Mouse (Mus musculus): Measurements from ENCODE around the gene Mrpl32. TPM values are rescaled to one million over a fixed set of nuclear protein-coding genes. Genes with fewer than 3 reads are reported as not detected.
A peak's percentile ranks its signal among the peaks of the same experiment; 100 is the strongest.

The Mrpl32 gene
- total RNA-seq (2021): 10 to 100 TPM; 28.7 to 29.3 TPM
- long read RNA-seq, experiment 1, transcript Mrpl32-202 (3 exons, 3,013 nt): major isoform, 22 of 28 reads
- long read RNA-seq, experiment 1, partial matches to known transcripts: 6 of 28 reads
- long read RNA-seq, experiment 1, other reads (novel, unspliced or antisense): 0 of 28 reads
- long read RNA-seq, experiment 2, transcript Mrpl32-202 (3 exons, 3,013 nt): major isoform, 24 of 30 reads
- long read RNA-seq, experiment 2, partial matches to known transcripts: 0 of 30 reads
- long read RNA-seq, experiment 2, other reads (novel, unspliced or antisense): 3 of 30 reads

DNA sequence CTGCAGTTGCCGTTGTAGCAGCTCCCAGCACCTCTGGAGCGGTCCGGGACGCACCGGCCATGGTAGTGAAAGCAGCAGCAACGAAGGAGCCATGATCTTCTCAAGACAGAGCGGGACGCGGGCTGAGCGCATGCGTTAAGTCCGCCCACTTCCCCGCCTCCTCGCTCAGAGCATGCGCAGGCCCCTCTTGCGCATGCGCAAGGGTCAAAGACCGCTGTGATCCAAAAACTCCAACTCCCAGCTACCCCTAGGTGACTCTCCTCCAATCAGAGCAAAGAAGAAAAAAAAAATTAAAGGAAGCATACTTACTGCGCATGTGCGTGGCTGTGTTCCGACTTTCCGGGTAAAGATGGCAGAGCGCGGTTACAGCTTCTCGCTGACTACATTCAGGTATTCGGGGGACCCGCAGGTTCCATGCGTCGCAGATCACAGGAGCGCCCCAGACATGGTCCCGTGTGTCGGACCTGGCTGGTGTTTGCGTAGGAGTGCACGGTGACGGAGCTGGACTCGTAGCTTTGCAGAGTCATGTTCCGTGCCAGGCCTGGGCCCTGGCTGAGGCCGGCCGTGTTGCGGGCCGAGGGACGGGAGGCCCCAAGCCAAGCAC lies at the start of gene Mrpl32, which contains the start of gene Psma2:
Mrpl32 (minus strand) TSS at position 240 of the 604 bp plus-strand sequence.
Psma2 (plus strand) TSS at position 315 of the 604 bp plus-strand sequence.
- DNase-seq (ENCODE audit: low spot score in 2 of 2): peak; percentile 96 to 97

DNA sequence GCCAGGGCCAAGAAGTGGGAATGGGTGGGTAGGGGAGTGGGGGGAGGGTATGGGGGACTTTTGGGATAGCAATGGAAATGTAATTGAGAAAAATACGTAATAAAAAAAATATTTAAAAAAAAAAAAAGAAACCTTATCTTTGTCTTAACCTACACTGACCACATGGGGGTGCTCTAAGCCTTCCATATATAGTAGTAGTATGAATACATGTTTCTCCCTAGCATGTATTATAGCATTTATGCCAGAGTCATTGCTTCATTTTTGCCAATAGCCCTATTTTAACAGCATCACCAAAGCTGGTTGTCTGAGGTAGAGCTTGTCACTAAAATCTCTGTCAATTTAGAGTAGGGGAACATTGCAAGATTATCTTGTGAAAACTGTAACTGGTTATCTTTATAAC lies 36.3 kb upstream of the Mrpl32 start:
- DNase-seq (ENCODE audit: low spot score in 2 of 2): peak in 1 of 2 experiments; percentile 25

DNA sequence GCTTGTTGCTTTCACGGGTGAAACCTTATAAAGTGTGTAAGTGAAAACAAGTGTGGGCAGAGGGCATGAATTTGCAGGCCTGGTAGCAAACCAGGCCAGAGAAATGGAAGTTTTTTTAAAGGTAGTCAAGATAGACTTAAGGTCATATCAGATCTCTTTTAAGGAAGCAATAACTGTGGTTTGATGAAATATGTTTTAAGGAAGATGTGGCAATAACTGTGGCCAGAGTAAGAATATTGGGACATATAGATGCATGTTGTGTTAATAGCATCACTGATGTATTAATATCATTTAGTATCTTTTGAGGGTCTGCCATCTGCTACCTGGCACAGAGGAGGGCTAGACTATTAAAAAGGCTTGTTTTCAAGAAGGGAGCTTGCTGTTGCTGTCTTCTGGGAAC lies 27.0 kb upstream of the Mrpl32 start:
- DNase-seq (ENCODE audit: low spot score in 2 of 2): no peak

DNA sequence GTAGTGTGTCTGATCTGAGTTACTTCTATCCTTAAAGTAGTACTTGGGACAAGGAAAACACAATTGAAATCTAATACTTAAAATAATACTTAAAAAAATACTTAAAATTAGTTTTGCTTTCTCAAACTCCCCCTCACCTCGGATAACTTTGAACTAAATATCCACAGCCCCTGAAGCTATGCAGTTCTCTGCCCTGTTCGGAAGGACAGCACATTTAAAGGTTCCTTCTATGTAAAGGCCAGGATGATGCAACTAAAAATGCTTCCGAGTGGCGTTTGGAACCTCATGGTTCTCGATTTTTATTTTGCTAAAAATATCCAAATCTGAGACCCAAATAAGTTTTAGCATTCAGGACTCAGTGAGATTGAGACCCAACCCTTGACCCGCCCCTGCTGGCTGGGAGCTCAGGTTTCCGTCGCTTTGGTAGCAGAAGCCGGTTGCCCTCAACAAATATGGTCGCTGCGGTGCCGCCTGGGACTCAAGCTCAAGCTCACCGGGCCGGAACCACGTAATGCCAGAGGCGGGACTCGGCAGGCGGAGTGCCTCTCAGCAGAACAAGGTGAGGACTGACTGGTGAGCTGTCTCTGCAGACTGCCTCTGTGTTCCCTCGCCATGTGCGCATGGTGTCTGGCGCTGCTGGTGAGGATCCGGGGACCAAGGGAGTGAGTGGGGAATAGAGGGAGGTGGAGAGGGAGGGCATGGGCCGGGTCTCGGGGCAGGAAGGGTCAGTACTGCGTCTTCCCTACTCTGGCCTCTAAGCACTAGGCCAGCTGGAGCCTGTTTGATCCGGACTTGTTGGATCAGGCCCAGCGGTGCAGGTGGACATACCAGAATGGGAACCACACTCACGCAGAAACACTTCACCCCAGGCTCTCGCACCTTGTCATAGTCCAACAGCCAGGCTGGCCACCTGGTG lies 17.0 kb upstream of the Mrpl32 start, which contains the start of gene AW209491:
AW209491 (plus strand) TSS at position 429 of the 916 bp plus-strand sequence.
- DNase-seq (ENCODE audit: low spot score in 2 of 2): peak; percentile 97

DNA sequence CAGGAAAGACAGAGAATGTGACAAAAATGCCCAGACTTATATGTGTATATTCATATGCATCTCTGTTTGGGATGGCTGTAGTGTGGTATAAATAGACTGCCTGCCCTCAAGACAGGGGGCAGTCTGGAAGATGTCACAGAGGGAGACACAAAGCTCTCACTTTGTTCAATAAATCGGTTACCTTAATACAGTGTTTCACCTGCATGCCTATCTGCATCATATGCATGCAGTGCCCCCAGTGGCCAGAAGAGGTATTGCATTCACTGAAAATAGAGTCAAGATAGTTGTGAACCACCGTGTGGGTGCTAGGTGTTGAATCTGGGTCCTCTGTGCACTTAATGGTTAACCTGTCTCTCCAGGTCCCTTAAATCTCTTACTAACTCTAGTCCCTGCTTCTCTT lies 5.8 kb upstream of the Mrpl32 start:
- DNase-seq (ENCODE audit: low spot score in 2 of 2): peak; percentile 56 to 77

DNA sequence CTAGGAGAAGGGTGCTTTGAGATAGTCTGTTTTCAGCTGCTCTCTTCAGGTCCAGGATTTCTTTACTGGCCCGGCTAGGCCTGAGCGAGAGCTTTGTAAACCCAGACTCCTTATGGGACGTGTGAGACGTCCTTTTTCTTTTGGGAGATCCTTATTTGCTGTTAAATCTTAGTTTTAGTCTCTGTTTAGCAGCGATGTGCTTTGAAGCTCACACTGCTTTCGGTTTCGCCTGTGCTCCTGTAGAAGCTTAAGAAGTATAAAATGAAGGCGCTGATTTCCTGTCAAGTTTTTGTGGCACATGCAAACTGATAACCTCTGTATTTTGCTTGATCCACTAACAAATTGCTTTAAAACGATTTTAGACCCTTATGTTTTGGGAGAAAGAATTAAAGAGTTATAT lies 588 bp upstream of the Mrpl32 start:
- no peak for DNase-seq (ENCODE audit: low spot score in 2 of 2)

DNA sequence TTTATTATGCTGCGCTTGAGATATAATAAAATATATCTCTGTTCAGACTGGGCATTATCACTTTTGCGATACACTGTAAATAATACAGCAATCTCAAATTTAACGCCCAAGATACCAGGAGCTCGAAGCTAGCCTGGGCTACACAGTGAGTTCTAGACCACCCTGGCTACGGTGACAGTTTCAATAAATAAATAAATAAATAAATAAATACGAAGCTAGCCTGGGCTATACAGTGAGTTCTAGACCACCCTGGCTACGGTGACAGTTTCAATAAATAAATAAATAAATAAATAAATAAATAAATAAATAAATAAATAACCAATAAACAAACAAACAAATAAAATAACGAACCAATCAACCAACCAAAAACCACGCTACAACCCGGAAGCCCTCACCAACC lies 502 bp downstream of the Mrpl32 start:
- no peak for DNase-seq (ENCODE audit: low spot score in 2 of 2)

DNA sequence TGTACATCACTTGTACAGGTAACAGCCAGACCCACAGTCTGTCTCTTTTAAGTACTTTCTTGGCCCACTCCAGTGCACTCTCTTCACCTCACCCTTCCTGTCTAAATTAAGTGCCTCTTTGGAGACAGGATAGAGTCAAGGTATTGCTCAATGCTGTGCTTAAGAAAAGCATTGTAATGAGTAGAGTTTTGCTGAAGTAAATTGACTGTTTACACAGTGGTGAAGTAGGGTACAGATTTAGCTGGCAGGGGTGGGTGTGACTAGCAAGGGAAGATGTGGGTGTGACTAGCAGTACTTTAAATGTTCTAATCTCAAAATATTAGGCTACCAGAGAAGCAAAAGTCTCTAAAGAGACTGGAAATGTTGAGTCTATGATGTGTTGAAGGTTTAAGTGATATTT lies 5.3 kb downstream of the Mrpl32 start:
- DNase-seq (ENCODE audit: low spot score in 2 of 2): no peak

DNA sequence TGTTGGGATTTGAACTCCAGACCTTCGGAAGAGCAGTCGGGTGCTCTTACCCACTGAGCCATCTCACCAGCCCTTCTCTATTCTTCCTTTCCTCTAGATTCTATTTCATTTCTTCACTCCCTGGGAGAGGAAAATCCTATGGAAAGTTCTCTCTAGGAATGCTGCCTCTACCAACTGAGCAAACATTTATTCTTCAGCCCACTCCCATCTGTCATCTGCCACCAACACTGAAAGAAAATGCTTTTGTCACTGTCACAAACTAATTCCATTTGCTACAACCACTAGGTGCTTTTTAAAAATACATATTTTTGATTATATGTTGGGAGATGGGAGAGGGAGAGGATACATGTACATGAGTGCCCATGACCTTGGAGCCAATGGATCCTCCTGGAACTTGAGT lies 10.2 kb downstream of the Mrpl32 start:
- DNase-seq (ENCODE audit: low spot score in 2 of 2): peak in 1 of 2 experiments; percentile 19

DNA sequence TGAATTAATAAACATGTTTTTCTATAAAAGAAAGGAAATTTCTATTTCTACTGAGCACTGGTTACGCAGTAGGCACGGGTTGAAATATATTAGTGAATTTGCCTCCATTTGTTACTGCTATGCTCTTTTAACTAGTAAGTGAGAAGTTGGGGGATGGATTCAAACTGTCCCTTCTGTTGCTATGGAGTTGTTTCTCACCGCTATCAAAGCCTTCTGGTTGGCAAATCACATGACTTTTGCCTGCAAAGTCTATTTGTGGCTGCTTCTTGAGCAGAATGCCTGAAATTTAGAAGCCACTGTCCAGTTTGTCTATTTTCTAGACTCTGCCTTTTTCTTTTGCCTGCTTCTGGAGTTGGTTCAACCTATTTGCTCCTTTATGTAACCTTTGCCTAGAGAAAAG lies 32.6 kb downstream of the Mrpl32 start:
- DNase-seq (ENCODE audit: low spot score in 2 of 2): no peak

DNA sequence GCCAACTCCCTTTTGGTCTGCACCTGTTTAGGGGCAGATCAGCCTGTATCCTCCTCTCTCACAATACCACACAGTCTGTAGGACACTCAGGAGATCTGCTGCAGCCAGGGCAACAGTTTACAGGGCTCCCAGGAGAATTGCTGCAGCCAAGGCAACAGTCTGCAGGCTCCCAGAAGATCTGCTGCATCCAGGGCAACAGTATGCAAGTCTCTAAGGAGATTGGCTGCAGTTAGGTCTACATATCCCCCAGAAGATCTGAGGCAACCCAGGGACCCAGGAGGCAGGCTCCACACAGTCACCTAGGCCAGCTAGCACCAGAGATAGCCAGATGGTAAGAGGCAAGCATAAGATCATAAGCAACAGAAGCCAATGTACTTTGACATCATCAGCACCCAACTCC lies 38.8 kb downstream of the Mrpl32 start:
- DNase-seq (ENCODE audit: low spot score in 2 of 2): no peak

DNA sequence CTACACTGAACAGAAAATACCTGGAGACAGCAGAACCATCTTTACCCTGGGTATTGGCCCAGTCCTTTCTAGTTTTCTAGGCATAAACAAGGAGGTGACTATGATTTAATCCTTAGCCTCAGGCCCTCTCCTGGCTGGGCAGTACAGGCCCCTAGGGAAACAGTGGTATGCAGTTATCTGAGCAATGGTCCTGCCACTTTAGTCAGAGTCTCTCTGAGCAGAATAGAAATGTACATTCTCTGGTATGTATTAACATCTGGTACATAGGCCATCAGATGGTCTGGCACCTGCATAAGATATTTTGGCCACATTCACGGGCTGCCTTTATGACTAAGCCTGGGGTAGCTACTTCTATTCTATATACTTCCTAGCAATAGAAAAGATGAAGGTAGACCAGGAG lies 51.6 kb downstream of the Mrpl32 start:
- DNase-seq (ENCODE audit: low spot score in 2 of 2): no peak

Other genes starting within 250 kb of the Mrpl32 start
- gene Hecw1, start 89.9 kb downstream of the Mrpl32 start, total RNA-seq (2021): 100 to 1,000 TPM; 120 TPM
- gene Psma2, start 75 bp upstream of the Mrpl32 start, total RNA-seq (2021): 10 to 100 TPM; 57.5 to 65.7 TPM
- 10 to 100 TPM; 24.7 to 25.3 TPM for gene AW209491, start 17.0 kb upstream of the Mrpl32 start, total RNA-seq (2021)